Mouse (Mus musculus): ENCODE results near the gene Gpr18. TPM values are rescaled to one million over a fixed set of nuclear protein-coding genes. Genes with fewer than 3 reads are reported as not detected.
A peak's percentile ranks its signal among the peaks of the same experiment; 100 is the strongest.

Gpr18 gene
- total RNA-seq, 1 experiment from 2014 or later = 98.8 TPM

GRCm38 (mm10) chr14:121929243-121929951, 13.8 kb upstream of the Gpr18 start:
- ATAC-seq (ENCODE audit: extremely low read depth, insufficient number of reproducible peaks, low FRiP score, poor library complexity, severe bottlenecking) = peak; percentile 29

DNA sequence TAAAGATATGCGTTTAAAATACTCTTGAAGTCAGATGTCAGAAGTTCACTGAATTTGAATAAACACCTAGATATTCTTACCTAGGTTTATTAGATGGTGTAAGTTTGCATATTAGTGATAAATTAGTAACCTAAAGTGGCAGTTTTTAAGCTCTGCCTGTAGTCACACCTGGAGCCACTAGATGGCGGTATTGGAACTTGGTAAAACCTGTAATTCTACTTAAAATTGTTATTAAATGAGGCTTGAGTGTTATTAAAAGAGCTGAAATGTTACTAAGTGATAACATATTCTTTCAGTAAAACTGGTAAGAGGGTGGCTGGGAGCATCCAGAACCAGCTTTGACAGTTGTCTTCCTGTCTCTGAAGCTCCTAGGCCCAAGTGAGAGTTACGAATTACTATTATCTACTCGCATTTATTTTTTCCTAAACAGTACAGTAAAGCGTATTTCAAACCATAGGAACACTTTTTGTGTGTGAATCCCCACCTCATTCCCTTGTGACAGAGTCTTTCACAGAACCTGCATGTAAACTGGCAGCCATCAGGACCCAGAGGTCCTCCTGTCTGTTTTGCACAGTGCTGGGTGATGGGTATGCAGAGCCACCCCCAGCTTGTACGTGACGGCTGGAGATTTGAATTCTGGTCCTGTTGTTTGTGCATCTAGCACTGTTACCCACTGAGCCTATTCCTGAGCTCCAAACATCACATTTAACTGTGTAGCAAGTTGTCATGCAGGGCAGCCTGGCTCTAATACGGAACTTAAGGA, 13.0 kb upstream of the Gpr18 start:
- peak; percentile 37; the same call in 1 of the 2 replicates for ATAC-seq (ENCODE audit: extremely low read depth, insufficient number of reproducible peaks, low FRiP score, poor library complexity, severe bottlenecking)

DNA sequence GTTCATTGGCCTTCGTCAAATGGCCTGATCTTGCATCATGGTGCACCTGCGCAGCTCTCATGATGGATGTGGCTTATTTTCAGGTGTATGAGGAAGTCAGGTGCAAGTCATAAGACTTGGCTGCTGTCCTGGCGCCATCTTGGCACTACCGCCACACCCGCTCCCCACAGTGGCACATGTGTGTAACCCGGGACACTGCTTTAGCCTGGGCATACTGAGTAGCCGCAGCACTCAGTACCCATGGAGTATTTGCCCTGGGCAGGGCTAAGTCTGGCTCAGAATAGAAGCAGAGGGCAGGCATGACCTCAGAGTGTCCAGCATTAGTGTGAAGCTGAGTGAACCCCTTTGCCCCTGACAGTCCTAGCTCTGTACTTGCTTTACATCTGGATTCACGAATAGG, 11.9 kb upstream of the Gpr18 start:
- ATAC-seq (ENCODE audit: extremely low read depth, insufficient number of reproducible peaks, low FRiP score, poor library complexity, severe bottlenecking) = no peak

- ATAC-seq (ENCODE audit: extremely low read depth, insufficient number of reproducible peaks, low FRiP score, poor library complexity, severe bottlenecking) = no peak
Observed at GRCm38 (mm10) chr14:121926901-121927300, 11.3 kb upstream of the Gpr18 start.

GRCm38 (mm10) chr14:121924876-121925275, 9.3 kb upstream of the Gpr18 start:
- ATAC-seq (ENCODE audit: extremely low read depth, insufficient number of reproducible peaks, low FRiP score, poor library complexity, severe bottlenecking) = no peak

DNA sequence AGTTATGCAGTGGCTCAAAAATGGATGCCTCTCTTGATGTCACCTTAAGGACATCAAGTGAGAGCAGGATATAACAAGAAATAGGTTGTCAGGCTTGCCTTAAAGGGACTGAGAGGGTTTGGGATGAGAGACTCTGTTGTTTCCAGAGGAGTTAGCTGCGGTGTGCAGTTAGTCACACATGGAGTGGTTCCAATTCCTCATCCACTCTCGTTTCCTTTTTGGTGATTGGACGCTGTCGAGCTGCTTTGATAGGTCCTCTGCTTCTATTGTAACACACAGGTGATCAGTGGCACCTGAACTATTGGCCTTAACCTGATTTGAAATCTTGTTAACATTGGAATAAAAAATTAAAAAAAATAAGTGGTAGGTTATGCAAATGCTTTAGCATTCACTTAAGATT, 7.2 kb upstream of the Gpr18 start:
- ATAC-seq (ENCODE audit: extremely low read depth, insufficient number of reproducible peaks, low FRiP score, poor library complexity, severe bottlenecking) = no peak

DNA sequence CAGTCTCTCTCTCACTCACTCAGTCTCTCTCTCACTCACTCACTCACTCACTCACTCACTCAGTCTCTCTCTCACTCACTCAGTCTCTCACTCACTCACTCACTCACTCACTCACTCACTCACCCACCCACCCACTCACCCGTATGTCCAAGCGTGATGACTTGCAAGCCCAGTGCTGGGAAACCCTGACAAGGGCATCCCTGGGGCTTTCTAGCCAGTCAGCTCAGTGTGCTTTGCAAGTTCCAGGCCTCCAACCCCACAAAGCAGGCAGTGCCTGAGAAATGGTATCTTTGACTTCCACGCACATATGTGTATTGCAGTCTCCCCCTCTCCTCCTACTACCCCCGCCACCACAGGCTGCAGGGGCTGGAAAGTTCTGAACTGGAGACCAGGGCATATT, 6.4 kb upstream of the Gpr18 start:
- no peak for ATAC-seq (ENCODE audit: extremely low read depth, insufficient number of reproducible peaks, low FRiP score, poor library complexity, severe bottlenecking)

- ATAC-seq (ENCODE audit: extremely low read depth, insufficient number of reproducible peaks, low FRiP score, poor library complexity, severe bottlenecking) = no peak
Observed at GRCm38 (mm10) chr14:121920511-121921124, 5.0 kb upstream of the Gpr18 start.

DNA sequence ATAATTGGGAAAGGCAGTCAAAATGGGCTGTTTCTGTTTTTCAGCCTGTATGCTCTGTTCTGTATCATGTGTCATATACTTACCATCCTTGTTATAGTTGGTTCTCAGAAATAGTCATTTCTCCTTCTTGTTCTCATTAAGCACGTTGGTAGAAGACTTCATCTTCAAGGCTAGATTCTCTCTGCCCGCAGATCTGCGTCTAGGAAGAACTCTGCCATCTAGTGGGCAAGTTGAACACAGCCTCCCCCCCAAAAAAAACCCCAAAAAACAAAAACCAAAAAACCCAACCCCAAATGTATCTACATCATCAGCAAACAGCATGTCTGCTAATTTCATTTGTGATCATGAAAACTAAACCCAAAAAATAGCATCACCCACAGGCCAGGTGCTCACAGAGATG, 4.2 kb upstream of the Gpr18 start:
- ATAC-seq (ENCODE audit: extremely low read depth, insufficient number of reproducible peaks, low FRiP score, poor library complexity, severe bottlenecking) = peak; percentile 51

DNA sequence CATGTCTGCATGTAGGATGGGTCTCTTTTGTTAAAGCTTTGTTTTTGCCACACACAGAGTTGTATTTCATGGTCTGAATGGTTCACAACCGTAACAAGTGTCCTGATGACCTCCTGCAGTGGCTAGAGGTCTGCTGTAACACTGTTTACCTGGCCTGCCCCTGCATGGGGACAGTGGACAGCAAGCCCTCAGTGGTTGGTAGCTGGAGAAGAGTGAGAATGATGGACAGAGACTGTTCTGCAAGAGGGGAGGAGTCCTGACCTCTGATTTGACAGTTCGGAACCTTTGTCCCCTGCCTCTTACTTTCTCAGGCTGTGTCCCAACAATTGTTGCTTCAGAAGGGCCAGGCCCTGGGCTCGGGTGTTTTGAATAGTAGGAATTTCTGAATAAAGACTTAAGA, 2.7 kb upstream of the Gpr18 start:
- ATAC-seq (ENCODE audit: extremely low read depth, insufficient number of reproducible peaks, low FRiP score, poor library complexity, severe bottlenecking) = no peak

DNA sequence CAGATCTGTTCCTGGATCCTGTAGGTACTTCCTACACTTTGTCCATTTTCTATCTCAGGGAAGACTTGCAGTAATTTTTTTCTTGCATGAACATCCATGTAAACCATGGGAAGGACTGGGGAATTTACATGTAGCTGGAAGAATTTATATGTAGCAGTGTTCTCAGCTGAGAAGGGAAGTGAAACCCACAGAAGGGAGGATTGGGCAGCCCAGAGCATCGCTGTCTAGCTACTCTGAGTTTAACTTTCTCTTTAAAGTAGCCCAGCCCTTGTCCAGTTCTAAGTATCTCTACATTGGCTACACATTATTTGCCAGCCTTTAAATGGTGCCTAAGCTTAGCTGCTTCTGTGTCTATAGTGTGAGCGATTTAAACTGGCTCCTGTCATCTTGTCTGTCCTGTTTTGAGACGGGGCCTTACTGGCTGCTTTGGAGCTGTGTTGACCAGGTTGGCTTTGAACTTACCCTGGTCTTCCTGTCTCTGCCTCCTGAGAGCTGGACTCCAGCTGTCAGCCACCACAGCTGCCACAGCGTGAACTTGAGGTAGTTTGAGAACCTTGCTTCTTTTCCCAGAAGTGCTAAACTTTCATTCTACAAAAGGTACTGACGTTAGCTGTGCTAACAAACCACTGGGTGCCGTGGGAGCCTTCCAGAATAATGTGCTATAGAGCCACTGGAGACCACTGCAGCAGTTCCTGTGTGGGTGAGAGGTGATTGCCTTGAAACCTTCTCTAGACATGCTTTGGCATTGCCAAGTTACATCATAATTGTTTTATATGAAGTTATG, 922 bp upstream of the Gpr18 start:
- ATAC-seq (ENCODE audit: extremely low read depth, insufficient number of reproducible peaks, low FRiP score, poor library complexity, severe bottlenecking) = peak; percentile 47; the same call in 1 of the 2 replicates

DNA sequence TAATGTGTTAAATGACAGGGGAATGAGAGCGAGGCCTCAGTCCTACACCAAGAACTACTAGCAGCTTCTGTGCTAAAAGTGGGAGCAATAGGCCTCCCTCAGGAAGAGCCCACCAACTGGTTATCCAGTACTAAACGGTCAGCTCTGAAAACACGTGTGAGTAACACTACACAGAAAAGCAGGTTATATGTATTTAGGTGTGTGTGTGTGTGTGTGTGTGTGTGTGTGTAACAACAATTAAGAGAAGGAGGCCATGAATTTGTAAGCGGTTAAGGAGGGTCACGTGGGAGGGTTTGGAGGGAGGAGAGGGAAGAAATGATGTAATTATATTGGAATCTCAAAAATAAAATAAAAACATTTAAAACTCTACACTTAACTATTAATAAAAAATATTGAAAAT, 438 bp downstream of the Gpr18 start:
- no peak for ATAC-seq (ENCODE audit: extremely low read depth, insufficient number of reproducible peaks, low FRiP score, poor library complexity, severe bottlenecking)

DNA sequence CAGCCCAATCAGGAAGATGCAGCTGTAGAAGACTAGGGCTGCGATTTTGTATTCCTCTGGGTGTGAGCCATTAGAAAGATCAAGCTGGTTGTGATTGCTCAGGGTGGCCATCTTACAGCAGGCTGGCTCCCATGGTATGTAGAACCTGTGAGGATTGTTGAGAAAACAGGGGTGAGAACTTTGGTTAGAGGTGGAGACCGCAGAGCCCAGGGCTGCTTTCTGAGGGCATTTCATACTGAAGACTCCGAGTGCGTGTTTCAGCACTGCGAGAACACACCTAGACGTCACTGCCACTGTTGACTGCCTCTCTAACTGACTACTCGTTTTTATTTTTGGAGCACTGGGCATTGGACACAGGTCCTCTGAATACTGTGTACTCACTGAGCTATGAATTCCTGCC, 3.1 kb downstream of the Gpr18 start:
- ATAC-seq (ENCODE audit: extremely low read depth, insufficient number of reproducible peaks, low FRiP score, poor library complexity, severe bottlenecking) = no peak

GRCm38 (mm10) chr14:121909868-121910267, 5.7 kb downstream of the Gpr18 start:
- peak; percentile 52 for ATAC-seq (ENCODE audit: extremely low read depth, insufficient number of reproducible peaks, low FRiP score, poor library complexity, severe bottlenecking)

DNA sequence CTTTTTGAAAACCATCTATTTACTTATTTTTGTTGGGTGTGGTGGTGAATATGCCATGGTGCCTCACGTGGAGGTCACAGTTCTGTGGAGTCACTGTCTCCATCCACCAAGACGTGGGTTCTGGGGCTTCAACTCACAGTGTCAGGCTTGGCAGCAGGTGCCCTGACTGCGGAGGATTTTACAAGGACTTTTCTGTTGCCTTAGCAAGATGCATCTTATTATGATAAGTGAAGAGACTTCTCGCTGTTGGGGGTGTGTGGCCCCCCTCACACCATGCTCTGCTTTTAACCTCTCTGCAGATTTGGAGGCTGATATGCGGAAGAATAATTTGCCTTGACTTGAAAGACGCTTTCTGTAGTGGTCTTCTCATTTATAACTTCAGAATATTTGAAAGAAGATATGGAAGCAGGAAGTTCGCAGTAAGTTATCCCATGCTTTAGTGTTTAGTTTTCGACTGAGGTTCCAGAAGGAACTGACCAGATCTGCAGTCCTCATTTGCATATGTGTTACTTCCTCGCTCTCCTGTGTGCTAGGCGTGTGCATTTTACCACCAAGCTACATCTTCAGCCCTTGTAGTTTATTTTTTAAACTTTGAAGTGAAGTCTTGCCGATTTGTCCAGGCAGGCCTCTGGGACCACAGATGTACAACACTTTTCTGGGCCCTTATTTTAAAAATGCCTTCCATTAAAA, 8.4 kb downstream of the Gpr18 start:
- ATAC-seq (ENCODE audit: extremely low read depth, insufficient number of reproducible peaks, low FRiP score, poor library complexity, severe bottlenecking) = no peak

DNA sequence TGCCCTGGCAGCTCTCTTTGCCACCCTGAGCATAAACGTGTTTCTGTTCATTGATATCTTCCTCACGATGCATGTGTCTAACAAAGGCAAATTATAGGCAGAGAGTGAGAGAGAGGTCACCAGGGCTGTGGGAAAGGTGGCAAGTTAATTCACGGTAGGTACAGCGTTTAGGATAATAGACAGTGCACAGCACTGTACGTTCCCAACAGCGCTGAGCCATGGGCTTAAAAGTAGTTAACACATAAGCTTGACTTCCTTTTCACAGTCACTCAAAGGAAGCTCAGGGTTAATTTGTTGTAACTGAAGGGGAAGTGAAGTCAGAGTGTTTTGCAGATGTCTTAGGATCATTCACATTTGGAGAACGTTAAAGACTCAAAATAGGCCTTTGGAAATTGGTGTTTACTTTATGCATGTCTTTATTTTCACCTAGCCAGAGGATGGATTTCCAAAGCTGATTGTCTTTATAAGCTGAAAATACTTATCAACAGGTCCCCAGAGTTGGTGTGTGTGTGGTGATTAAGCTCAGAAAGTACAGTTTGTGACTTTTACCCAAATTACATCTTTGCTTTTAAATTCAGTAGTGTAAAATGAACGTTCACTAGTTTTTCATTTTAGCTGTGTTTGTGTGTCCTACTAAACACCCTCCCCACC, 9.1 kb downstream of the Gpr18 start:
- ATAC-seq (ENCODE audit: extremely low read depth, insufficient number of reproducible peaks, low FRiP score, poor library complexity, severe bottlenecking) = peak; percentile 35; the same call in 1 of the 2 replicates

DNA sequence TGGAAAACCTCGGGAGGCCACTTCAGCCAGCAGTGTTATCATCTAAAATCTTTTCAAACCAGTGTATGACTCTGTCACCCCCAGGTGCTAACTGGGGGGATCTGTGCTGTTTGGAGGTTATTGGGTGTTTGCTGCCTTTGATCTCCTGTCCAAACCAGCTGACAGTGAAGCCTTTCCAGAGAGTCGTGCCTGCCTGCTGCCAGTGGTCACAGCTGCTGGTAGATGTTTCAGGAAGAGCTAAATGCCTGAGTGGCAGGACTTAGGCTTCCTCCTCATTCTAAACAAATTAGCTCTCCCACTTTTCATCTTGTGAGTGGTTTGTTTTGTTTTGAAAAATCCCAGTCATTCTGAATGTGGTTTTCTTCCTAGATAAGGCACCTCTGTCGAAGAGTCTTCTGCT, 10.8 kb downstream of the Gpr18 start:
- no peak for ATAC-seq (ENCODE audit: extremely low read depth, insufficient number of reproducible peaks, low FRiP score, poor library complexity, severe bottlenecking)

DNA sequence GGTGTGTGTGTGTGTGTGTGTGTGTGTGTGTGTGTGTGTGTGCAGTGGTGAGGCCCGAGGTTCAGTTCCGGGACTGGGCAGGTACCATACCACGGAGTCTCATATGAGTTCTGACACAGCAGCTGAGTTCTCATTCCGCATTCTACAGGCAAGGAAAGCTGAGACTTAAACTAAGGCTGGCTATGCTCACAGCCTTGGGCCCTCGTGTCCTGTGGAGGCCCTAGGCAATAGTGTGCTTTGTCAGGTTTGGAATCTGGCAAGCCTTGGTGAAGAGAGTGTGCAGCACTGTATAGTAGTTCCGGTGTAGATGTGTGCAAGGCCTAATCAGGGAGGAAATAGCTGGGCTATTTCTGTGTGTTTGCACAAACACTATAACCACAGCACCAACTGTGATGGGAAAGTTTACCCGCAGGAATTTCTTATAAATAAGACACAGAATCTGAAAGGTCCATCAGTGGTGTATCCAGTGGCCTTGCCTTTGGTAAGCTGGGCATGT, 12.2 kb downstream of the Gpr18 start:
- ATAC-seq (ENCODE audit: extremely low read depth, insufficient number of reproducible peaks, low FRiP score, poor library complexity, severe bottlenecking) = no peak

All from neutrophil, adult 5-6 weeks (primary cell).